Mouse (Mus musculus) Patski (cell line): ENCODE results near the gene Itpka. TPM values are rescaled to one million over a fixed set of nuclear protein-coding genes. Genes with fewer than 3 reads are reported as not detected.

Experiments used
- ATAC-seq: fragments of 100-300 bp; one replicate; pipeline ENCODE4 v1.8.0; 2021
- CTCF ChIA-PET: fragments of 350-600 bp; sonication (Branson Sonifier 250); formaldehyde crosslinking; loops from one replicate; lab custom pipeline; 2022; ENCODE audit warnings: inconsistent platforms; lab: Charles Lee
- POLR2A ChIA-PET: fragments of 350-600 bp; sonication (Branson Sonifier 250); formaldehyde crosslinking; loops from one replicate; lab custom pipeline; 2022; ENCODE audit warnings: antibody characterized with exemption, inconsistent platforms; lab: Charles Lee
- DNase-seq: peaks from one replicate; pipeline ENCODE4 v3.0.0-alpha.2; 2011; ENCODE audit warnings: low read depth, low spot score
- H3K27me3 ChIP-seq: fragments of 371-371 bp; one replicate; pipeline ENCODE4 v1.5.1; 2021
- CTCF ChIP-seq: fragments of 100-300 bp; IDR thresholded peaks from one replicate; pipeline ENCODE4 v1.5.1; 2021
- in situ Hi-C: fragments of 300-500 bp; cut with MboI; formaldehyde crosslinking; loops from 3 replicates; pipeline ENCODE4 v1.11.1; 2018; ENCODE audit warnings: low pct_unique_long_range_greater_than_20kb, mixed read lengths
- polyA plus RNA-seq: library from polyadenylated mRNA; unstranded; gene quantifications from one replicate; pipeline ENCODE4 v1.2.3, GENCODE M21; 2021

Gene Itpka
- polyA plus RNA-seq, 1 experiment from 2014 or later = 0.30 TPM

- H3K27me3 ChIP-seq = no peaks in the 10 kb centered on the region
- in situ Hi-C loops = no loop called here
- no peak for TF ChIP-seq CTCF
- CTCF ChIA-PET = no interaction called here
- DNase-seq (no peak), ATAC-seq (no peak)
- POLR2A ChIA-PET = no interaction called here
These were observed 11.4 kb upstream of the Itpka start for GRCm38 (mm10) chr2:119730735-119731134.

GRCm38 (mm10) chr2:119737124-119737523, 5.0 kb upstream of the Itpka start:
- ChIA-PET CTCF (no interaction called here), POLR2A (no interaction called here)
- no peak for DNase-seq
- no peak for TF ChIP-seq CTCF
- H3K27me3 ChIP-seq = no peaks in the 10 kb centered on the region
- no peak for ATAC-seq
- in situ Hi-C loops = no loop called here

GRCm38 (mm10) chr2:119740567-119740966, 1.6 kb upstream of the Itpka start:
- DNase-seq = no peak
- peaks cover 10% of the 10 kb centered on the region for H3K27me3 ChIP-seq
- ATAC-seq = no peak
- no peak for TF ChIP-seq CTCF
- ChIA-PET CTCF (interaction anchor here (1.3 kb wide), 1 partner anchor 13 kb away, joined by 3 read pairs; no protein-coding TSS in a partner anchor), POLR2A (no interaction called here)
- in situ Hi-C loops = no loop called here

DNA sequence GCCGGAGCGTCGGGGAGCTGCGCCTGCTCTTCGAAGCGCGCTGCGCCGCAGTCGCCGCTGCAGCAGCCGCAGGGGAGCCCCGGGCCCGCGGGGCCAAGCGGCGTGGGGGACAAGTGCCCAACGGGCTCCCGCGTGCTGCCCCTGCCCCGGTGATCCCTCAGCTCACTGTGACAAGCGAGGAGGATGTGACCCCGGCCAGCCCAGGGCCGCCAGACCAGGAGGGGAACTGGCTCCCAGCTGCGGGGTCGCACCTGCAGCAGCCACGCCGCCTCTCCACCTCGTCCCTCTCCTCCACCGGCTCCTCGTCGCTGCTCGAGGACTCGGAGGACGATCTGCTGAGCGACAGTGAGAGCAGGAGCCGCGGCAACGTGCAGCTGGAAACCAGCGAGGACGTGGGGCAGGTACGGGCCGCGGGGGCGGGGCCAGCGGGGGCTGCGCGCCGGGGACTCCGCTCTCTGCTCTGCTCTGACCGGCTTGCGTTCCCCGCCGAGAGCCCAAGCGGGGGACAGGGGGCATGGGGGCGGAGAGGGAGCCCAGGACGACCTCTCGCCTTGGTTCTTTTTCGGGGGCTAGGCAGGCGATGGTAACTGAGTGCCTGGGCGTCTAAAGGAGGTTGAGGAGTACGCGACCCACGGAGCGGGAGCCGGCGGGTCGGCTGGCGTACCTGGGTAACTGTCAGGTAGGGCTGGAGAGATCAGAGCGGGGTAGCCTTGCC, 481 bp downstream of the Itpka start:
- ATAC-seq (peak; percentile 22), DNase-seq (no peak)
- no peak for TF ChIP-seq CTCF
- CTCF ChIA-PET = interaction anchor here (0.9 kb wide), 1 partner anchor 13 kb away, joined by 3 read pairs; no protein-coding TSS in a partner anchor
- in situ Hi-C loops = no loop called here
- peaks cover 10% of the 10 kb centered on the region for H3K27me3 ChIP-seq
- POLR2A ChIA-PET = interaction anchor here (0.6 kb wide), 1 partner anchor 450 kb away, joined by 4 read pairs; no protein-coding TSS in a partner anchor

- ChIA-PET CTCF (interaction anchor here (0.9 kb wide), 1 partner anchor 12 kb away, joined by 3 read pairs; no protein-coding TSS in a partner anchor), POLR2A (no interaction called here)
- no peak for ATAC-seq
- H3K27me3 ChIP-seq = peaks cover 10% of the 10 kb centered on the region
- no peak for TF ChIP-seq CTCF
- in situ Hi-C loops = no loop called here
- no peak for DNase-seq
These were observed 1.2 kb downstream of the Itpka start for GRCm38 (mm10) chr2:119743176-119743807.

- H3K27me3 ChIP-seq = peaks cover 10% of the 10 kb centered on the region
These were observed 1.6 kb downstream of the Itpka start for GRCm38 (mm10) chr2:119743808-119744162.

GRCm38 (mm10) chr2:119744163-119745111, 2.3 kb downstream of the Itpka start:
- no peak for ATAC-seq
- TF ChIP-seq CTCF = no peak
- no peak for DNase-seq
- ChIA-PET CTCF (no interaction called here), POLR2A (no interaction called here)
- in situ Hi-C loops = no loop called here
- H3K27me3 ChIP-seq = peaks cover 10% of the 10 kb centered on the region

More at GRCm38 (mm10) chr2:119743808-119744162, 1.6 kb downstream of the Itpka start:
- in situ Hi-C loops = no loop called here
- POLR2A ChIA-PET = no interaction called here
- no peak for TF ChIP-seq CTCF
- no peak for DNase-seq
- ATAC-seq = no peak
- CTCF ChIA-PET = interaction anchor here (0.9 kb wide), 1 partner anchor 12 kb away, joined by 3 read pairs; no protein-coding TSS in a partner anchor

DNA sequence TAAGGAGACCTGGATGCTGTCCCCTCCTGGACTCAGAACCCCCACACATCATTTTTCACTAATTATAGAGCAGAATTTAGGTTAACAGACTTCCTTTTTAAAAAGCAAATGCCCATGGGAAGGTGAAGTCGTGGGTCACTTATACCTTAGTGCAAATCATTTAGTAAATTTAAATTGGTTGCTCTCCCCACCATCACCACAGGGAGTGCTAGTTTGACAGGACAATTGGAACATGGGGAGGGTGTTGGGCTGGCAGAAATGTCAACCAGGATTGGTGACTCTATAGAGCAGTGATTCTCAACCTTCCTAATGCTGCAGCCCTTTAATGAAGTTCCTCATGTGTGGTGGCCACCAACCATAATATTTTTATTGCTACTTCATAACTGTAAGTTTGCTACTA, 3.1 kb downstream of the Itpka start:
- CTCF ChIA-PET = no interaction called here
- in situ Hi-C loops = no loop called here
- POLR2A ChIA-PET = no interaction called here
- TF ChIP-seq CTCF = no peak
- ATAC-seq (no peak), DNase-seq (no peak)
- H3K27me3 ChIP-seq = peaks cover 10% of the 10 kb centered on the region

GRCm38 (mm10) chr2:119747554-119747953, 5.4 kb downstream of the Itpka start:
- ChIA-PET POLR2A (no interaction called here), CTCF (no interaction called here)
- DNase-seq (no peak), ATAC-seq (no peak)
- no peak for TF ChIP-seq CTCF
- H3K27me3 ChIP-seq = peaks cover 10% of the 10 kb centered on the region
- in situ Hi-C loops = no loop called here

- TF ChIP-seq CTCF = no peak
- ChIA-PET POLR2A (no interaction called here), CTCF (no interaction called here)
- DNase-seq (no peak), ATAC-seq (no peak)
- no peaks in the 10 kb centered on the region for H3K27me3 ChIP-seq
- in situ Hi-C loops = no loop called here
These were observed 7.1 kb downstream of the Itpka start for GRCm38 (mm10) chr2:119749260-119749659.
